Mouse (Mus musculus): ENCODE measurements around the gene Mapk14. TPM values are rescaled to one million over a fixed set of nuclear protein-coding genes. Genes with fewer than 3 reads are reported as not detected.

The Mapk14 gene
- polyA plus RNA-seq, 1 experiment: 92.2 TPM

DNA sequence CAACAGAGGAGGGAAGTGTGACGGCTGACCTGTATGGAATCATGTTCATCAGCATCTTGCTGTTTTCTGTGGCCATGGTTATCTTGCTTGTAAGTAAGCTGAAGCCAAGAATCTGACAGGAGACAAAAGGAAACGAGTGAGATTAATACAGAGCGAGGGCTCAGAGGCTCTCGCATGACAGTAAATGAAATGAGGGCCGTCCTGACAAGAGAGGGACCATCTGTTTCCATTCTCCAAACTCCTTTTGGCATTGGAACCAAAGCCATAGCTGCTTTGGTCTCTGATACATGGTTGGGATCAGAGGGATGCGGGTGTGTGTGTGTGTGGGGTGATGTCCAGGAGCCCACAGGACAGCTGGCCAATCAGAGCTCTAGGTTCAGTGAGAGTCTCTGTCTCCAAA lies 31.6 kb upstream of the Mapk14 start:
- DNase-seq: no peak
- Histone ChIP-seq H3K36me3 (ENCODE audit: control insufficient read depth, insufficient read depth, low read length) (no peaks in the 10 kb centered on the region), H3K4me1 (ENCODE audit: control insufficient read depth, insufficient read depth, low read length) (no peaks in the 10 kb centered on the region), H3K4me3 (ENCODE audit: insufficient read depth, low read depth, low read length) (no peak overlapping the region), H3K27me3 (replicated peaks; ENCODE audit: control insufficient read depth, insufficient read depth, low read length) (no peaks in the 10 kb centered on the region), H3K27ac (ENCODE audit: insufficient read depth, low read depth, low read length) (no peak overlapping the region)
- TF ChIP-seq POLR2A (IDR thresholded peaks at IDR 0.05; ENCODE audit: low read depth, low read length) (no peak), CTCF (conservative IDR thresholded peaks at IDR 0.05; ENCODE audit: insufficient read depth, insufficient read length, low read depth, low read length) (no peak)
- 56% methylated on average over 6 of the region's 6 CpGs for WGBS

DNA sequence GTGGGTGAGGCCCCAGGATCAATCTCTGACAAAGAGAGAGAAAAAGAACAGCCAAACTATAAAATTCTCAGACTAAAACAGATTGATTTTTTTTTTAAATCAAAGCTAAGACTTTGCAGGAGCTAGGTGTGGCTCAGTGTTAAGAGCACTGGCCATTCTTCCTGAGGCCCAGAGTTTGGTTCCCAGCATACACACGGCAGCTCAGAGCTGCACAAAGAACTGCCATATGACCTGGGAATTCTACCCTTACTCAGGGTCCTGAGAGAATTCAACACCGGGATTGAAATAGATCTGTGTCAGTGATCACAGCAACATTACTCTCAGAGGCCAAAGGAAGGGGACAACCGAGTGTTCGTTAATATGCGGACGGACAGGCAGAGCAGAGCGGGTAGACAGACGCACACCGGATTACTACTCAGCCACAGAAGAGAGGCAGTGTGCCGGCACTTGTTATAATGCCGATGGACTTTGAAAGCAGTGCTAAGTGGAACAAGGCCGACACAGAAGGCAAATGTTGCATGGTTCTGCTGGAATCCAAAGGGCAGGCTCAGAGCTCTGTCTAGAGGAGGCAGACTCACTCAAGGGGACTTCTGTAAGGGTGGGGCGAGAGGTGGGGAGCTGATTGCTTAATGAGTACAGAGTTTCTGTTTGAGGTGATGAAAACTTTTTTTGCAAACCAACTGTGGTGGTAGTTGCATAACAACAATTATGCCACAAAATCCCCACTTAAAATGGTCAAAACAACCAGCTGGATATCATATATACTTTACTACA lies 8.6 kb upstream of the Mapk14 start:
- WGBS: 49% methylated on average over 13 of the region's 13 CpGs

DNA sequence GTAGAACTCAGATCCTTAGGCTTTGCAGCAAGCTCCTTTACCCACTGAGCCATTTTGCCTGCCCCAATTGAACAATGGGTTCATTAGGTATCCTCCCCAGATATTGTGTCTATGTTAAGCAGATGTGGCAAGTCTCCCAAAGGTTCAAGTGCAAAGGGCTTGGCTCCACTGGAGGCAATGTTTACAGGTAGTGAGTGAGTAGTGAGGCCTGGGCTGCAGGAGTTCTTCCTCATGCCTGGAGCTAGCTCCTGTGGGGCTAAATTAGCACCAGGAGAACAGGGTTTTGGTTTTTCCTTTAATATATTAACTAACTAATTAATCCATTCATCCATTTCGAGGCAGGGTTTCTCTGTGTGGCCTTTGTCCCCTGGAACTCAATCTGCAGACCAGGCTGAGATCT lies 7.5 kb upstream of the Mapk14 start:
- H3K4me1 ChIP-seq (ENCODE audit: control insufficient read depth, insufficient read depth, low read length): peaks cover 12% of the 10 kb centered on the region; the same call in 1 of the 2 replicates
- no peak overlapping the region for H3K4me3 ChIP-seq (ENCODE audit: insufficient read depth, low read depth, low read length)
- H3K36me3 ChIP-seq (ENCODE audit: control insufficient read depth, insufficient read depth, low read length): no peaks in the 10 kb centered on the region
- TF ChIP-seq POLR2A (IDR thresholded peaks at IDR 0.05; ENCODE audit: low read depth, low read length) (no peak), CTCF (conservative IDR thresholded peaks at IDR 0.05; ENCODE audit: insufficient read depth, insufficient read length, low read depth, low read length) (no peak)
- 38% methylated on average over 1 of the region's 1 CpGs for WGBS
- DNase-seq: peak; percentile 91
- peak overlapping the region; percentile 96 for H3K27ac ChIP-seq (ENCODE audit: insufficient read depth, low read depth, low read length)
- H3K27me3 ChIP-seq (replicated peaks; ENCODE audit: control insufficient read depth, insufficient read depth, low read length): no peaks in the 10 kb centered on the region

More for the DNA sequence above, 8.6 kb upstream of the Mapk14 start:
- Histone ChIP-seq H3K27me3 (replicated peaks; ENCODE audit: control insufficient read depth, insufficient read depth, low read length) (no peaks in the 10 kb centered on the region), H3K4me3 (ENCODE audit: insufficient read depth, low read depth, low read length) (no peak overlapping the region), H3K27ac (ENCODE audit: insufficient read depth, low read depth, low read length) (peak overlapping the region; percentile 92), H3K4me1 (ENCODE audit: control insufficient read depth, insufficient read depth, low read length) (peaks cover 12% of the 10 kb centered on the region; the same call in 1 of the 2 replicates), H3K36me3 (ENCODE audit: control insufficient read depth, insufficient read depth, low read length) (no peaks in the 10 kb centered on the region)
- peak; percentile 90 for DNase-seq
- no peak for TF ChIP-seq POLR2A (IDR thresholded peaks at IDR 0.05; ENCODE audit: low read depth, low read length)

DNA sequence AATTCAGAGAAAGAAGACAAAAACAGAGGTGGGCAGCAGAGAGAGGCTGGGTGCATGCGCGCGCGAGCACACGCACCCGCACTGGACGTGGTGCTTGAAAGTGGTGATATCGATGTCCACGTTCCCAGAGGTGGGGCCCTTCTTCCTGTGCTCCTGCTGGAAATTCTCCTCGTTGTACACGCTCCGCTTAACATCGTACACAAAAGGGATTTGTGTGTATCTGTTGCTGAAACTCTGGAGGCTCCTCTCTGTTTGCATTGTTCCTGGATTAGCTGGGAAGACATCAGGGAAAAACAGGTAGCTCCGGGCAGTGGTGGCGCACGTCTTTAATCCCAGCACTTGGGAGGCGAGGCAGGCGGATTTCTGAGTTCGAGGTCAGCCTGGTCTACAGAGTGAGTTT lies 6.5 kb upstream of the Mapk14 start:
- Histone ChIP-seq H3K36me3 (ENCODE audit: control insufficient read depth, insufficient read depth, low read length) (no peaks in the 10 kb centered on the region), H3K27me3 (replicated peaks; ENCODE audit: control insufficient read depth, insufficient read depth, low read length) (no peaks in the 10 kb centered on the region), H3K27ac (ENCODE audit: insufficient read depth, low read depth, low read length) (0 out of 2 replicates have a peak overlapping the region, but pooled peaks have one; percentile 8), H3K4me1 (ENCODE audit: control insufficient read depth, insufficient read depth, low read length) (peaks cover 12% of the 10 kb centered on the region; the same call in 1 of the 2 replicates), H3K4me3 (ENCODE audit: insufficient read depth, low read depth, low read length) (no peak overlapping the region)
- 78% methylated on average over 19 of the region's 19 CpGs for WGBS
- no peak for TF ChIP-seq CTCF (conservative IDR thresholded peaks at IDR 0.05; ENCODE audit: insufficient read depth, insufficient read length, low read depth, low read length)
- no peak for DNase-seq

DNA sequence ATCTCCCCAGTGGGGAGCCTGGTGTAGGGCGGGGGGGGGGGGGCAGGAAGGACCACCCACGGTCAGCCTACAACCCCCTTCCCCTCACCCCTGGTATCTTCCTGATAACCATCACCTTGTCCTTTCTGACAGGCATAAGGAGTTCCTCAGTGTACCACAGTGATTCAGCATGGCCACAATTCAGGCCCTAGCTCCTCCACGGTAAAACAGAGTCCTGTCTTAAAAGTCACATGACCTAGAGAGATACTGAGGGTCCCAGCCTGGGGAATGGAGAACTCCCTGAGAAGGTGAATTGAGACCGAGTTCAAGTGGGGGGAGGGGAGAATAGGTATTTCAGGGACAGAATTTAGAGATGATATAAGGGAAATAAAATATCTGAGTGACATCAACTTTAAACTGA lies 3.8 kb upstream of the Mapk14 start:
- no peak for DNase-seq
- H3K4me1 ChIP-seq (ENCODE audit: control insufficient read depth, insufficient read depth, low read length): peaks cover 13% of the 10 kb centered on the region; the same call in 1 of the 2 replicates
- H3K36me3 ChIP-seq (ENCODE audit: control insufficient read depth, insufficient read depth, low read length): no peaks in the 10 kb centered on the region
- 68% methylated on average over 4 of the region's 4 CpGs for WGBS
- H3K27me3 ChIP-seq (replicated peaks; ENCODE audit: control insufficient read depth, insufficient read depth, low read length): no peaks in the 10 kb centered on the region
- H3K4me3 ChIP-seq (ENCODE audit: insufficient read depth, low read depth, low read length): no peak overlapping the region
- no peak overlapping the region for H3K27ac ChIP-seq (ENCODE audit: insufficient read depth, low read depth, low read length)
- TF ChIP-seq POLR2A (IDR thresholded peaks at IDR 0.05; ENCODE audit: low read depth, low read length) (no peak), CTCF (conservative IDR thresholded peaks at IDR 0.05; ENCODE audit: insufficient read depth, insufficient read length, low read depth, low read length) (no peak)

DNA sequence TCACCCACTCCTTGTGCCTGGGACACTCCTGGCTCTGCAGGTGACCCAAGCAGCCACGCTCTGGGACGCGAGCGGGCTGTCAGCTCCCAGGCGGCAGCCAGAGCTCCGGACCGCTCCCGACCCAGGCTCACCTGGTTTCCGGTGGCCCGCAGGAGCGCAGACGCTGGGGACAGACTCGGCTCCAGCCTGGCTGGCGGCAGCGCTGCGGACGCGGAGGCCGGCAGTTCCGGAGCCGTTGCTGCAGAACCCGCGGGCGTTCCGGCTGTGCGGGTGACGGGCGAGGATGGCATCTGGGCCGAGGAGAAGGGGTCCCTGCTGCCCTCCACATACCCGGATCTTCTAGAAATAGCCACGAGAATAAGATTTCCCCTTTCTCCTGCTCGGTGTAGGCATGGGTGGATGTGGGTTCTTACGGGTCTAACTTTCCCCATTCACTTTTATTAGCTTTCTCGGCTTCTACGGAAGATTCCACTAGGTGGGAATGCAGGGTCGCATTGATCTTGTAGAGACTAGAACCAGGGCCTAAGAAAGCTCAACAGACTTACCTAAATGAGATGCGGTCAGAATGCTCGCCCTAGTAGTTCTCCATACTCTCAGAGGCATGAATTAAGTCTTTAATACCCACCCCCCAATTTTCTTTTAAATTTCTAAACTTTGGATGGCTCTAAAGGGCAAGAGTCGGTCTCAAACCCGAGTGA lies 1.4 kb upstream of the Mapk14 start, which contains the start of gene Slc26a8:
TSS of gene Slc26a8 (minus strand) at position 648 of the 698 bp plus-strand sequence.
- Histone ChIP-seq H3K27ac (ENCODE audit: insufficient read depth, low read depth, low read length) (peak within 1 kb of the TSS; percentile 52), H3K27me3 (replicated peaks; ENCODE audit: control insufficient read depth, insufficient read depth, low read length) (no peaks in the 10 kb centered on the region), H3K4me1 (ENCODE audit: control insufficient read depth, insufficient read depth, low read length) (peaks cover 8% of the 10 kb centered on the region), H3K4me3 (ENCODE audit: insufficient read depth, low read depth, low read length) (peak within 1 kb of the TSS; percentile 33), H3K36me3 (ENCODE audit: control insufficient read depth, insufficient read depth, low read length) (no peaks in the 10 kb centered on the region)
- 13% methylated on average over 40 of the region's 40 CpGs for WGBS
- TF ChIP-seq CTCF (conservative IDR thresholded peaks at IDR 0.05; ENCODE audit: insufficient read depth, insufficient read length, low read depth, low read length): no peak
- no peak for TF ChIP-seq POLR2A (IDR thresholded peaks at IDR 0.05; ENCODE audit: low read depth, low read length)
- peak; percentile 61 for DNase-seq

DNA sequence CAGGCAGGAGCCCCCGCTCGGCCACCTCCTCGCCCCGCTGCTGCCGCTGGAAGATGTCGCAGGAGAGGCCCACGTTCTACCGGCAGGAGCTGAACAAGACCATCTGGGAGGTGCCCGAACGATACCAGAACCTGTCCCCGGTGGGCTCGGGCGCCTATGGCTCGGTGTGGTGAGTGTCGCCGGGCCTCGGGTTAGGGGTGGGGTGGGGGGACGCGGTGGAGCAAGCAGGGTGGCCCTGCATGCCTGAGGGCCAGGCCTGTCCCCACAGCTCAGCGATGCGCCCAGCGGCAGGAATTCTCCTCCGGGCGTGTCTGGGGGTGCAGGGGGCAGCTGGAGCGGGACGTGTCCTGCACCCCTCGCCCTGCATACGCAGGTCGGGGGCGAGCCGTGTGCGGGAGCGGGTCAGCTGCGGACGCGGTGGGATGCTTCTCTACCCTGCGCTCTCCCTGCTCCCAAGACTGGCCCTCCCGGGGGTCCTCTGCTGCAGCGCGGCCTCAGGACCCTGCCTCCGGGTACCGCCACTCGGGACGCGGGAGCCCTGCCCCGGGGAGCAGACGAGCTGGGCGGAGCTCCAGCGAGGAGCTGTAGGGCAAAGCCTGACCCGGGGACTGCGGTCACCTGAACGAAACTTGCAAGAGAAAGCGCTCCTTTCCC lies 685 bp downstream of the Mapk14 start:
- H3K27me3 ChIP-seq (replicated peaks; ENCODE audit: control insufficient read depth, insufficient read depth, low read length): no peaks in the 10 kb centered on the region
- WGBS: under 1% methylated on average over 53 of the region's 53 CpGs
- DNase-seq: peak; percentile 82

More for the DNA sequence above, 685 bp downstream of the Mapk14 start:
- Histone ChIP-seq H3K36me3 (ENCODE audit: control insufficient read depth, insufficient read depth, low read length) (no peaks in the 10 kb centered on the region), H3K4me1 (ENCODE audit: control insufficient read depth, insufficient read depth, low read length) (peaks cover 24% of the 10 kb centered on the region), H3K4me3 (ENCODE audit: insufficient read depth, low read depth, low read length) (peak overlapping the region; percentile 78), H3K27ac (ENCODE audit: insufficient read depth, low read depth, low read length) (peak overlapping the region; percentile 94)
- TF ChIP-seq POLR2A (IDR thresholded peaks at IDR 0.05; ENCODE audit: low read depth, low read length): no peak
- no peak for TF ChIP-seq CTCF (conservative IDR thresholded peaks at IDR 0.05; ENCODE audit: insufficient read depth, insufficient read length, low read depth, low read length)

Data from kidney, adult 2 months (tissue).